Mouse (Mus musculus) gastrocnemius, adult 2 months (tissue): ENCODE data around the gene Ctsk. TPM values are rescaled to one million over a fixed set of nuclear protein-coding genes. Genes with fewer than 3 reads are reported as not detected.
A peak's percentile ranks its signal among the peaks of the same experiment; 100 is the strongest.

ENCODE experiments used
- DNase-seq: peaks from one replicate; pipeline ENCODE4 v3.0.0; 2022
- H3K27ac ChIP-seq: fragments of 200-600 bp; 2 replicates; pipeline ENCODE4 v1.8.1; 2022; ENCODE audit warnings: mild to moderate bottlenecking
- H3K4me3 ChIP-seq: fragments of 200-600 bp; 2 replicates; pipeline ENCODE4 v1.8.1; 2022; ENCODE audit warnings: mild to moderate bottlenecking, moderate library complexity
- CTCF ChIP-seq: fragments of 200-600 bp; IDR thresholded peaks from 2 replicates; pipeline ENCODE4 v1.8.1; 2022; ENCODE audit warnings: antibody characterized with exemption, mild to moderate bottlenecking, moderate library complexity
- intact Hi-C: fragments of 180-260 bp; cut with DNase I; formaldehyde crosslinking; loops from one replicate; pipeline ENCODE4 v1.15.1; 2025
- long read RNA-seq, 2 experiments: library from polyadenylated mRNA; stranded (forward); transcript quantifications; one replicate each; pipeline ENCODE4 v2.0.0; 2021
- total RNA-seq, 2 experiments: library from RNA; stranded (reverse); gene quantifications; 2 replicates each; pipeline ENCODE4 v1.2.3; 2021

The Ctsk gene
- 1 to 10 TPM; 3.9 to 9.0 TPM for total RNA-seq
- long read RNA-seq, experiment 1, partial matches to known transcripts: 0 of 4 reads
- long read RNA-seq, experiment 1, other reads (novel, unspliced or antisense): 0 of 4 reads
- long read RNA-seq, experiment 2, partial matches to known transcripts: 0 of 3 reads
- long read RNA-seq, experiment 2, other reads (novel, unspliced or antisense): 0 of 3 reads

- TF ChIP-seq CTCF: no peak
- intact Hi-C loops: no loop called here
Observed at GRCm38 (mm10) chr3:95499024-95499423, at the start of gene Ctsk. Ctsk (plus strand) TSS chr3:95499256.

GRCm38 (mm10) chr3:95450408-95450807, 48.6 kb upstream of the Ctsk start:
- TF ChIP-seq CTCF: peak; percentile 78
- DNase-seq: peak; percentile 55
- no peak overlapping the region for H3K27ac ChIP-seq
- H3K4me3 ChIP-seq: no peak overlapping the region
- intact Hi-C loops: loop anchor here (2.0 kb wide), 1 partner anchor 102 kb away; no protein-coding TSS in a partner anchor

More at GRCm38 (mm10) chr3:95499024-95499423, at the start of gene Ctsk:
- Histone ChIP-seq H3K4me3 (peak within 1 kb of the TSS; percentile 64), H3K27ac (peak within 1 kb of the TSS; percentile 61)
- no peak for DNase-seq

GRCm38 (mm10) chr3:95450915-95451314, 48.1 kb upstream of the Ctsk start:
- H3K4me3 ChIP-seq: no peak overlapping the region
- TF ChIP-seq CTCF: no peak
- intact Hi-C loops: loop anchor here (2.0 kb wide), 1 partner anchor 102 kb away; no protein-coding TSS in a partner anchor
- no peak for DNase-seq
- no peak overlapping the region for H3K27ac ChIP-seq

- no peak overlapping the region for H3K27ac ChIP-seq
- DNase-seq: no peak
- no peak for TF ChIP-seq CTCF
- intact Hi-C loops: no loop called here
- no peak overlapping the region for H3K4me3 ChIP-seq
Observed at GRCm38 (mm10) chr3:95456367-95456766, 42.7 kb upstream of the Ctsk start.

- peak overlapping the region; percentile 35 for H3K27ac ChIP-seq
Observed at GRCm38 (mm10) chr3:95457758-95458157, 41.3 kb upstream of the Ctsk start.

GRCm38 (mm10) chr3:95459381-95459780, 39.7 kb upstream of the Ctsk start:
- intact Hi-C loops: no loop called here
- no peak overlapping the region for H3K27ac ChIP-seq
- DNase-seq: no peak
- TF ChIP-seq CTCF: no peak
- H3K4me3 ChIP-seq: no peak overlapping the region

More at GRCm38 (mm10) chr3:95457758-95458157, 41.3 kb upstream of the Ctsk start:
- no peak for DNase-seq
- no peak for TF ChIP-seq CTCF
- H3K4me3 ChIP-seq: no peak overlapping the region
- intact Hi-C loops: no loop called here

GRCm38 (mm10) chr3:95463852-95464251, 35.2 kb upstream of the Ctsk start:
- TF ChIP-seq CTCF: no peak
- no peak for DNase-seq
- intact Hi-C loops: no loop called here
- Histone ChIP-seq H3K4me3 (no peak overlapping the region), H3K27ac (no peak overlapping the region)

GRCm38 (mm10) chr3:95478966-95479365, 20.1 kb upstream of the Ctsk start:
- no peak for DNase-seq
- no peak for TF ChIP-seq CTCF
- Histone ChIP-seq H3K27ac (no peak overlapping the region), H3K4me3 (no peak overlapping the region)
- intact Hi-C loops: no loop called here

GRCm38 (mm10) chr3:95486421-95486820, 12.6 kb upstream of the Ctsk start:
- DNase-seq: no peak
- H3K27ac ChIP-seq: no peak overlapping the region
- intact Hi-C loops: no loop called here
- TF ChIP-seq CTCF: no peak
- no peak overlapping the region for H3K4me3 ChIP-seq

- intact Hi-C loops: no loop called here
- no peak for TF ChIP-seq CTCF
- Histone ChIP-seq H3K27ac (no peak overlapping the region), H3K4me3 (no peak overlapping the region)
- DNase-seq: no peak
Observed at GRCm38 (mm10) chr3:95488679-95489078, 10.4 kb upstream of the Ctsk start.

- no peak for TF ChIP-seq CTCF
- no peak for DNase-seq
- Histone ChIP-seq H3K4me3 (no peak overlapping the region), H3K27ac (no peak overlapping the region)
- intact Hi-C loops: no loop called here
Observed at GRCm38 (mm10) chr3:95490238-95490637, 8.8 kb upstream of the Ctsk start.

GRCm38 (mm10) chr3:95494342-95494741, 4.7 kb upstream of the Ctsk start:
- peak; percentile 72 for TF ChIP-seq CTCF
- intact Hi-C loops: no loop called here
- DNase-seq: peak; percentile 71
- Histone ChIP-seq H3K27ac (no peak overlapping the region), H3K4me3 (no peak overlapping the region)

GRCm38 (mm10) chr3:95498229-95498628, 827 bp upstream of the Ctsk start:
- intact Hi-C loops: no loop called here
- no peak overlapping the region for H3K4me3 ChIP-seq
- TF ChIP-seq CTCF: no peak
- H3K27ac ChIP-seq: peak overlapping the region; percentile 61
- no peak for DNase-seq

- intact Hi-C loops: no loop called here
- Histone ChIP-seq H3K4me3 (peak overlapping the region; percentile 64), H3K27ac (peak overlapping the region; percentile 61)
- peak; percentile 30 for DNase-seq
- no peak for TF ChIP-seq CTCF
Observed at GRCm38 (mm10) chr3:95499496-95500140, 562 bp downstream of the Ctsk start.
